Mouse (Mus musculus) CD4-positive, CD25-positive, alpha-beta regulatory T cell, adult 2 months (primary cell): ENCODE data around the gene Psmb4.
A peak's percentile ranks its signal among the peaks of the same experiment; 100 is the strongest.
"Not testable (repeated sequence)": the region's sequence is repeated elsewhere in the genome, so short reads cannot be mapped to it uniquely, and the experiment has no call there.

Experiments used
- DNase-seq: peaks from one replicate; pipeline ENCODE4 v3.0.0-alpha.2; 2012; ENCODE audit warnings: low read depth, low spot score

Psmb4 gene

GRCm38 (mm10) chr3:94886316-94887224 lies at the start of gene Psmb4:
Psmb4 (minus strand) TSS chr3:94886961.
- peak; percentile 92 for DNase-seq

- DNase-seq: not testable (repeated sequence)
These were observed 49.4 kb upstream of the Psmb4 start for GRCm38 (mm10) chr3:94936147-94936546.

- DNase-seq: not testable (repeated sequence)
These were observed 48.6 kb upstream of the Psmb4 start for GRCm38 (mm10) chr3:94935332-94935731.

GRCm38 (mm10) chr3:94934564-94934963 lies 47.8 kb upstream of the Psmb4 start:
- DNase-seq: not testable (repeated sequence)

GRCm38 (mm10) chr3:94933604-94934003 lies 46.8 kb upstream of the Psmb4 start:
- not testable (repeated sequence) for DNase-seq

- DNase-seq: peak; percentile 27
These were observed 46.2 kb upstream of the Psmb4 start, which contains the start of gene Selenbp1 for GRCm38 (mm10) chr3:94932809-94933564. Selenbp1 (plus strand) TSS chr3:94933056.

- not testable (repeated sequence) for DNase-seq
These were observed 45.5 kb upstream of the Psmb4 start for GRCm38 (mm10) chr3:94932279-94932678.

GRCm38 (mm10) chr3:94931427-94932082 lies 44.8 kb upstream of the Psmb4 start:
- not testable (repeated sequence) for DNase-seq

- DNase-seq: not testable (repeated sequence)
These were observed 43.9 kb upstream of the Psmb4 start for GRCm38 (mm10) chr3:94930386-94931266.

GRCm38 (mm10) chr3:94928979-94929378 lies 42.2 kb upstream of the Psmb4 start:
- not testable (repeated sequence) for DNase-seq

- DNase-seq: not testable (repeated sequence)
These were observed 39.6 kb upstream of the Psmb4 start for GRCm38 (mm10) chr3:94926301-94926736.

- DNase-seq: no peak
These were observed 37.9 kb upstream of the Psmb4 start for GRCm38 (mm10) chr3:94924688-94925087.

- no peak for DNase-seq
These were observed 35.6 kb upstream of the Psmb4 start for GRCm38 (mm10) chr3:94922333-94922732.

- DNase-seq: no peak
These were observed 34.3 kb upstream of the Psmb4 start for GRCm38 (mm10) chr3:94921104-94921503.

- DNase-seq: no peak
These were observed 32.1 kb upstream of the Psmb4 start for GRCm38 (mm10) chr3:94918845-94919244.

- no peak for DNase-seq
These were observed 31.1 kb upstream of the Psmb4 start for GRCm38 (mm10) chr3:94917816-94918361.

- DNase-seq: peak; percentile 4
These were observed 29.4 kb upstream of the Psmb4 start for GRCm38 (mm10) chr3:94915903-94916741.

- DNase-seq: no peak
These were observed 27.0 kb upstream of the Psmb4 start for GRCm38 (mm10) chr3:94913801-94914200.

GRCm38 (mm10) chr3:94911050-94911693 lies 24.4 kb upstream of the Psmb4 start:
- no peak for DNase-seq
